Mouse (Mus musculus) E14TG2a.4 (cell line): ENCODE results near the gene 1700047I17Rik2.
"Not testable (repeated sequence)": the region's sequence is repeated elsewhere in the genome, so short reads cannot be mapped to it uniquely, and the experiment has no call there.

Source experiments
- CTCF ChIP-seq: conservative IDR thresholded peaks from 2 replicates; pipeline ENCODE4 v1.5.1; 2014; ENCODE audit warnings: low read length
- NANOG ChIP-seq: IDR thresholded peaks from 2 replicates; pipeline ENCODE4 v1.6.1; 2014; ENCODE audit warnings: borderline replicate concordance, low read length, mixed read lengths

DNA sequence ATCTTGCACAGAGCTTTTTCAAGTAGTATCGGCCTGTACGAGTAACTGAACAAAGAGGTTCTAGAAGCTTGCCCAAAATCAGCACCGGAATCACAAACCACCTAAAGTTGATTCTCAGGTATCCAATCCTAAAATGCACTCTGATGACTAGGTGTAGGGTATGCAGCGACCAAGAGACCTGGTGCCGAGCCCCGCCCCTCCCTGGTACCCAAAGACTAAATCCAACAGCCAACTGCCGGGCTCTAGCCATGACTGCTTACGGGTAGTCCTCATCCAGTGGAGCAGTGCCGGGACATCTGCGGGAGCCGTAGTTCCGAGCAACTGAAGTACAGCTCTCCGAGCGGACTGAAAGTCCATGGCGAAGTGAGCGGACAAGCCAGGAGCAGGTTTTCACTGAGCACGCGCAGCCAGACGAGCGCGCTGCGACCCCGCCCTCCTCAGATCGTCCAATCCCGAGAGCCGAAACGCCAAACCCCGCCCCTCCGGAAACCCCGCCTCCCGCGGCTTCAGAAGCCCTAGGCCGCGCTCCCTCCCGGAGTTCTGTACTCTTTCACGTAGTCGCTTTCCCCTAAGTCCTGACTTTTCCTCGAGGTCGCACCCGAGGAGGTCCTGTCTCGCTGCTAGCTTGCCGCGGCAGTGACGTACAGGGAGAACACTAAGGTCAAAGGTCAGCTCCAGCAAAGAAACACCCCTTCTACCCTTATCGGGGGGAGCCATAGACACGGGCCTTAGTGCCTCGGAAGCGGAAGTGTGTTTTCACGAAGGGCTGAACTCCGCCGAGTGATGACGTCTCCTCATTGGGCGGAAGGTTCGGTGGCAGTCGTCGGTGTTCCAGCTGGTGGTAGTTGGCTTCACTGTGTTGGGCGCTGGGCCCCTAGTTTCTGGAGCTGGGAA, 30.5 kb downstream of the 1700047I17Rik2 start, which contains the start of gene Srp54c:
- TF ChIP-seq CTCF, NANOG: not testable (repeated sequence)
